Mouse (Mus musculus): ENCODE results near the gene Med1. TPM values are rescaled to one million over a fixed set of nuclear protein-coding genes. Genes with fewer than 3 reads are reported as not detected.

Med1 gene
- polyA plus RNA-seq, 1 experiment: 5.9 TPM

DNA sequence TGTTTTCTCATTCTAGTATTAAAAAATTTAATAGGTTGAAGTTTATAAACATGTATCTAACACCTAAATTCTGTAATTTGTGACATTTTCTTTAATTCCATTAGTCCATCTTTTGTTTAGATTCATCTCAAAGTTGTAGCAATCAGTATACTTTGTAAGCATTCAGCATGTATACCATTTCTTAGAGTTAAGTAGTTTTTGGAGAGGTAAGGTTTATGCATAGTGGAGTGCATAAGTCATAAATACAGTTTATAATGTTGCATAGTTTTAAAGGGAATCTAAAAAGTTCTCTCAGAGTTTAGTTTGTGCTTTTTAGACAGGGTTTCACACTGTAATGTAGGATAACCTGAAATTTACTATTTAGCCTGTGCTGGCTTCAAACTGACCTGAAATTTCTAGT lies 12.4 kb upstream of the Med1 start:
- H3K27me3 ChIP-seq (ENCODE audit: control insufficient read depth, insufficient read depth, low read length): no peaks in the 10 kb centered on the region
- H3K4me3 ChIP-seq (ENCODE audit: low read depth, low read length): no peak overlapping the region
- H3K27ac ChIP-seq (ENCODE audit: insufficient read depth, low read depth, low read length): no peak overlapping the region
- peaks cover 3% of the 10 kb centered on the region; the same call in 1 of the 2 replicates for H3K4me1 ChIP-seq (ENCODE audit: control insufficient read depth, insufficient read depth, insufficient read length, low read length)
- no peak for TF ChIP-seq POLR2A (IDR thresholded peaks at IDR 0.05; ENCODE audit: low read depth, low read length)
- TF ChIP-seq CTCF (IDR thresholded peaks at IDR 0.05; ENCODE audit: extremely low read depth, insufficient read length, insufficient replicate concordance, low read depth, low read length): no peak
- peaks cover 15% of the 10 kb centered on the region for H3K36me3 ChIP-seq (ENCODE audit: control insufficient read depth, insufficient read depth, low read length)

- TF ChIP-seq POLR2A (IDR thresholded peaks at IDR 0.05; ENCODE audit: low read depth, low read length) (no peak), CTCF (IDR thresholded peaks at IDR 0.05; ENCODE audit: extremely low read depth, insufficient read length, insufficient replicate concordance, low read depth, low read length) (no peak)
- Histone ChIP-seq H3K4me1 (ENCODE audit: control insufficient read depth, insufficient read depth, insufficient read length, low read length) (peaks cover 3% of the 10 kb centered on the region; the same call in 1 of the 2 replicates), H3K27ac (ENCODE audit: insufficient read depth, low read depth, low read length) (peak overlapping the region; percentile 68; the same call in 1 of the 2 replicates), H3K27me3 (ENCODE audit: control insufficient read depth, insufficient read depth, low read length) (no peaks in the 10 kb centered on the region), H3K4me3 (ENCODE audit: low read depth, low read length) (peak overlapping the region; percentile 75), H3K36me3 (ENCODE audit: control insufficient read depth, insufficient read depth, low read length) (peaks cover 3% of the 10 kb centered on the region)
- WGBS: 1% methylated on average over 16 of the region's 16 CpGs
Observed at GRCm38 (mm10) chr11:98203931-98204421, 10.9 kb upstream of the Med1 start.

DNA sequence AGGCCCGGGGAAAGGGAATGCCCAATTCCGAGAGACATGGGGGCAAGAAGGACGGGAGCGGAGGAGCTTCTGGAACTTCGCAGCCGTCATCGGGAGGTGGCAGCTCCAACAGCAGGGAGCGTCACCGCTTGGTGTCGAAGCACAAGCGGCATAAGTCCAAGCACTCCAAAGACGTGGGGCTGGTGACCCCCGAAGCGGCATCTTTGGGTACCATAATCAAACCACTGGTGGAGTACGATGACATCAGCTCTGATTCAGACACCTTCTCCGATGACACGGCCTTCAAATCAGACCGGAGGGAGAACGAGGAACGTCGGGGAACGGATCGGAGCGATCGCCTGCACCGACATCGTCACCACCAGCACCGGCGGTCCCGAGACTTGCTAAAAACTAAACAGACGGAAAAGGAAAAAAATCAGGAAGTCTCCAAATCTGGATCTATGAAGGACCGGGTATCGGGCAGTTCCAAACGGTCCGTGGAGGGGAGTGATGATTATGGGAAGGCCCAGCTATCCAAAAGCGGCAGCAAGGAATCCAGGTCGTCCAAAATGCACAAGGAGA lies 10.3 kb upstream of the Med1 start:
- Histone ChIP-seq H3K27ac (ENCODE audit: insufficient read depth, low read depth, low read length) (peak overlapping the region; percentile 68), H3K36me3 (ENCODE audit: control insufficient read depth, insufficient read depth, low read length) (0 out of 2 replicates have a peak, but pooled peaks cover 1% of the 10 kb centered on the region), H3K27me3 (ENCODE audit: control insufficient read depth, insufficient read depth, low read length) (no peaks in the 10 kb centered on the region), H3K4me3 (ENCODE audit: low read depth, low read length) (peak overlapping the region; percentile 75), H3K4me1 (ENCODE audit: control insufficient read depth, insufficient read depth, insufficient read length, low read length) (peaks cover 3% of the 10 kb centered on the region; the same call in 1 of the 2 replicates)
- TF ChIP-seq POLR2A (IDR thresholded peaks at IDR 0.05; ENCODE audit: low read depth, low read length): no peak; the same call in 1 of the 2 replicates
- TF ChIP-seq CTCF (IDR thresholded peaks at IDR 0.05; ENCODE audit: extremely low read depth, insufficient read length, insufficient replicate concordance, low read depth, low read length): no peak
- under 1% methylated on average over 37 of the region's 37 CpGs for WGBS

DNA sequence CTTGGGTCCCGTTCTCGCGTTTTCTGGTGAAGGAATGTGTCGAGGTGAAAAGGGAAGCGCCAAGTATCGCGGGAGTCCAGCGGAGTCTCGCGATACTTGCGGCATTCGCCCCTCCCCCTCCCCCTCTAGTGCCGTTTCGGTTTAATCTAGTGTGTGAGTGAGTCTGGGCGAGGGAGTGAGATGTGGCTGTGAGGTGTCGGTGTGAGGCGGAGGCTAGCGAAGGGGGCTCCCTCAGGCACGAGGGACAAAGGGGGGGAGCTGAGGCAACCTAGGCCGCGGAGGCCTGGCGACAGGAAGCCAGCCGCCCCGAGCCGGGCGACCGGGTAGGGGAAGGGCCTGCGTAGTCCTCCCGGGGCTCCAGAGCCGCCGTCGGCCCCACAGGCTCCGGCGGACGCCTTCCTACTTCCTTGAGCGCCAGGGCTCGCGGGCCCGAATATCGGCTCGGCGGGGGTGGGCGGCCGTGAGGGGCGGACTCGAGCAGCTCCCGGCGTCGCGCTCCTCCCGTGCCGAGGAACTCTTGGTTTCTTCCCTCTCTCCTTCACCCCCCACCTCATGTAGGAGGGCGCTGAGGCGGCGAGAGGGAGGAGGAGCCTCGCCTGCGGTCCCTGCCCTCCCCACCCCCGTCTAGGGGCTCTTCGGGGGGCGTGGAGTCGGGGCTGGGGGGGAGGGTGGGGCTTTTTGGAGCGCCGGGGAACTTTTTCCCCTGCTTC lies 9.7 kb upstream of the Med1 start, which contains the start of gene Cdk12:
Gene Cdk12, plus strand, starts transcription at position 419 of the 710 bp plus-strand sequence.
- TF ChIP-seq POLR2A (IDR thresholded peaks at IDR 0.05; ENCODE audit: low read depth, low read length) (peak; percentile 90), CTCF (IDR thresholded peaks at IDR 0.05; ENCODE audit: extremely low read depth, insufficient read length, insufficient replicate concordance, low read depth, low read length) (no peak)
- 0 out of 2 replicates have a peak, but pooled peaks cover 1% of the 10 kb centered on the region for H3K36me3 ChIP-seq (ENCODE audit: control insufficient read depth, insufficient read depth, low read length)
- H3K27ac ChIP-seq (ENCODE audit: insufficient read depth, low read depth, low read length): peak within 1 kb of the TSS; percentile 92
- no peaks in the 10 kb centered on the region for H3K27me3 ChIP-seq (ENCODE audit: control insufficient read depth, insufficient read depth, low read length)
- peaks cover 3% of the 10 kb centered on the region; the same call in 1 of the 2 replicates for H3K4me1 ChIP-seq (ENCODE audit: control insufficient read depth, insufficient read depth, insufficient read length, low read length)
- H3K4me3 ChIP-seq (ENCODE audit: low read depth, low read length): peak within 1 kb of the TSS; percentile 75
- under 1% methylated on average over 56 of the region's 63 CpGs for WGBS

- no peak for TF ChIP-seq CTCF (IDR thresholded peaks at IDR 0.05; ENCODE audit: extremely low read depth, insufficient read length, insufficient replicate concordance, low read depth, low read length)
- no peak for TF ChIP-seq POLR2A (IDR thresholded peaks at IDR 0.05; ENCODE audit: low read depth, low read length)
- H3K4me3 ChIP-seq (ENCODE audit: low read depth, low read length): peak overlapping the region; percentile 75
- H3K36me3 ChIP-seq (ENCODE audit: control insufficient read depth, insufficient read depth, low read length): no peaks in the 10 kb centered on the region
- no peaks in the 10 kb centered on the region for H3K27me3 ChIP-seq (ENCODE audit: control insufficient read depth, insufficient read depth, low read length)
- WGBS: under 1% methylated on average over 27 of the region's 27 CpGs
- H3K4me1 ChIP-seq (ENCODE audit: control insufficient read depth, insufficient read depth, insufficient read length, low read length): peaks cover 3% of the 10 kb centered on the region; the same call in 1 of the 2 replicates
- peak overlapping the region; percentile 64 for H3K27ac ChIP-seq (ENCODE audit: insufficient read depth, low read depth, low read length)
Observed at GRCm38 (mm10) chr11:98201791-98202640, 8.9 kb upstream of the Med1 start.

DNA sequence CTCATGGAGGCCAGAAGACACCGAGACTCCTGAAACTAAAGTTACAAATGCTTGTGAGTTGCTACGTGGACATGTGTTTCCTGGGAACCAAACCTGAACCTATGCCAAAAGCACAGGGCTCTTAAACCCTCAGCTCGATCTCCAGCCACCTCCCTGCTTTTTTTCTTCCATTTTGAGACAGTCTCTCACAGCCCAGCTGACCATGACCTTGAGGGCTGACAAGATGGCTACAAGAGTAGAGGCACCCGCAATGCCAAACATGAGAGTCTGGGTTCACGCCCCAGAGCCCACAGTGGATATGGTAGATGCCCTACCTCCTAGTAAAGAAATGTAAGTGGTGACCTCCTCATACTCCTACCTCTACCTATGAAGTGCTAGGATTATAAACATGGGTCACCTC lies 2.3 kb downstream of the Med1 start:
- H3K27ac ChIP-seq (ENCODE audit: insufficient read depth, low read depth, low read length): no peak overlapping the region
- H3K36me3 ChIP-seq (ENCODE audit: control insufficient read depth, insufficient read depth, low read length): peaks cover 19% of the 10 kb centered on the region; the same call in 1 of the 2 replicates
- TF ChIP-seq POLR2A (IDR thresholded peaks at IDR 0.05; ENCODE audit: low read depth, low read length) (no peak), CTCF (IDR thresholded peaks at IDR 0.05; ENCODE audit: extremely low read depth, insufficient read length, insufficient replicate concordance, low read depth, low read length) (no peak)
- H3K4me3 ChIP-seq (ENCODE audit: low read depth, low read length): no peak overlapping the region
- 64% methylated on average over 5 of the region's 5 CpGs for WGBS
- H3K4me1 ChIP-seq (ENCODE audit: control insufficient read depth, insufficient read depth, insufficient read length, low read length): peaks cover 8% of the 10 kb centered on the region; the same call in 1 of the 2 replicates
- H3K27me3 ChIP-seq (ENCODE audit: control insufficient read depth, insufficient read depth, low read length): no peaks in the 10 kb centered on the region
